Mouse (Mus musculus): ENCODE measurements around the gene Gm11236. TPM values are rescaled to one million over a fixed set of nuclear protein-coding genes. Genes with fewer than 3 reads are reported as not detected.

Gm11236 gene
- polyA plus RNA-seq (2014; fragmentation: Illumina TruSeq; extraction: RNeasy Lipid Tissue Mini Kit (QIAGEN cat#74804); ENCODE audit: low read depth, low replicate concordance): not detected

DNA sequence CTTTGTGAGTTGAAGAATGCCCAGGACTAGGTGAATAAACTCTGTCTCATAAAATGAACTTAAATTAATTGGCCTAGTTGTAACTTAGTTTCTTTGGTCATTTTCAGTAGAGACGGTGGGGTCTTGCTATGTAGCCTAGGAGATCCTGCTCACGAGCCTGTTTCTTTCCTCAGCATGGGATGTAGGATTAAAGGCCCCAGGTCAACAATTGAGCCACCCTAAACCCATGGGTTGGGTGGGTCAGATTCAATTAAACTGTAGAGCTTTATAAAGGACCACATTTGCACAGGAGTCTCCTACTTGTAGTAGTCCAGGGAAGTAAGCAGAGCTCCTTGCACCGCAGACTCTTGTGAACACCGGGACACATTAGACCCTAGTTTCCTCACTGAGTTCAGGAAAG, at the start of gene Gm11236:
Gene Gm11236, plus strand, starts transcription at position 301 of the 400 bp plus-strand sequence.

DNA sequence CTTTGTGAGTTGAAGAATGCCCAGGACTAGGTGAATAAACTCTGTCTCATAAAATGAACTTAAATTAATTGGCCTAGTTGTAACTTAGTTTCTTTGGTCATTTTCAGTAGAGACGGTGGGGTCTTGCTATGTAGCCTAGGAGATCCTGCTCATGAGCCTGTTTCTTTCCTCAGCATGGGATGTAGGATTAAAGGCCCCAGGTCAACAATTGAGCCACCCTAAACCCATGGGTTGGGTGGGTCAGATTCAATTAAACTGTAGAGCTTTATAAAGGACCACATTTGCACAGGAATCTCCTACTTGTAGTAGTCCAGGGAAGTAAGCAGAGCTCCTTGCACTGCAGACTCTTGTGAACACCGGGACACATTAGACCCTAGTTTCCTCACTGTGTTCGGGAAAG, 30.3 kb upstream of the Gm11236 start, which contains the start of gene Gm11238:
Gene Gm11238, plus strand, starts transcription at position 301 of the 400 bp plus-strand sequence.

GRCm38 (mm10) chr4:73622684-73623083, 15.2 kb upstream of the Gm11236 start, which contains the start of gene Gm11237:
Gene Gm11237, plus strand, starts transcription at chr4:73622984.

DNA sequence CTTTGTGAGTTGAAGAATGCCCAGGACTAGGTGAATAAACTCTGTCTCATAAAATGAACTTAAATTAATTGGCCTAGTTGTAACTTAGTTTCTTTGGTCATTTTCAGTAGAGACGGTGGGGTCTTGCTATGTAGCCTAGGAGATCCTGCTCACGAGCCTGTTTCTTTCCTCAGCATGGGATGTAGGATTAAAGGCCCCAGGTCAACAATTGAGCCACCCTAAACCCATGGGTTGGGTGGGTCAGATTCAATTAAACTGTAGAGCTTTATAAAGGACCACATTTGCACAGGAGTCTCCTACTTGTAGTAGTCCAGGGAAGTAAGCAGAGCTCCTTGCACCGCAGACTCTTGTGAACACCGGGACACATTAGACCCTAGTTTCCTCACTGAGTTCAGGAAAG, 30.1 kb downstream of the Gm11236 start, which contains the start of gene Gm11239:
Gene Gm11239, plus strand, starts transcription at position 301 of the 400 bp plus-strand sequence.

GRCm38 (mm10) chr4:73683216-73683615, 45.3 kb downstream of the Gm11236 start, which contains the start of gene Gm428:
Gene Gm428, plus strand, starts transcription at chr4:73683516.

Other genes with a start within 250 kb of the Gm11236 start
- gene Gm11487, start 233.0 kb upstream of the Gm11236 start, polyA plus RNA-seq (2014; fragmentation: Illumina TruSeq; extraction: RNeasy Lipid Tissue Mini Kit (QIAGEN cat#74804); ENCODE audit: low read depth, low replicate concordance): not detected
- not detected for gene Gm11238, start 30.2 kb upstream of the Gm11236 start, polyA plus RNA-seq (2014; fragmentation: Illumina TruSeq; extraction: RNeasy Lipid Tissue Mini Kit (QIAGEN cat#74804); ENCODE audit: low read depth, low replicate concordance)
- not detected for gene Gm11237, start 15.1 kb upstream of the Gm11236 start, polyA plus RNA-seq (2014; fragmentation: Illumina TruSeq; extraction: RNeasy Lipid Tissue Mini Kit (QIAGEN cat#74804); ENCODE audit: low read depth, low replicate concordance)
- gene Gm11239, start 30.2 kb downstream of the Gm11236 start, polyA plus RNA-seq (2014; fragmentation: Illumina TruSeq; extraction: RNeasy Lipid Tissue Mini Kit (QIAGEN cat#74804); ENCODE audit: low read depth, low replicate concordance): not detected
- gene Gm428, start 45.4 kb downstream of the Gm11236 start, polyA plus RNA-seq (2014; fragmentation: Illumina TruSeq; extraction: RNeasy Lipid Tissue Mini Kit (QIAGEN cat#74804); ENCODE audit: low read depth, low replicate concordance): not detected
- gene Rasef, start 152.9 kb downstream of the Gm11236 start, polyA plus RNA-seq (2014; fragmentation: Illumina TruSeq; extraction: RNeasy Lipid Tissue Mini Kit (QIAGEN cat#74804); ENCODE audit: low read depth, low replicate concordance): 0.84 TPM
- not detected for gene Gm11758, start 238.1 kb downstream of the Gm11236 start, polyA plus RNA-seq (2014; fragmentation: Illumina TruSeq; extraction: RNeasy Lipid Tissue Mini Kit (QIAGEN cat#74804); ENCODE audit: low read depth, low replicate concordance)